Mouse (Mus musculus) left cerebral cortex, postnatal 14 days (tissue): ENCODE measurements at regions not wholly inside any gene's neighbourhood (a gene's known extent, or its start where the extent isn't known, plus 50 kb on each side); places are given as distances from the start of the nearest gene placed in this dataset.
A peak's percentile ranks its signal among the peaks of the same experiment; 100 is the strongest.

Source experiments
- DNase-seq, 2 experiments: peaks; one replicate each; pipeline ENCODE4 v3.0.0; 2021 to 2022; ENCODE audit warnings: low spot score in 2 of 2, mixed read lengths in 1 of 2
- intact Hi-C: fragments of 180-260 bp; cut with DNase I; formaldehyde crosslinking; loops from one replicate; pipeline ENCODE4 v1.15.1; 2025

DNA sequence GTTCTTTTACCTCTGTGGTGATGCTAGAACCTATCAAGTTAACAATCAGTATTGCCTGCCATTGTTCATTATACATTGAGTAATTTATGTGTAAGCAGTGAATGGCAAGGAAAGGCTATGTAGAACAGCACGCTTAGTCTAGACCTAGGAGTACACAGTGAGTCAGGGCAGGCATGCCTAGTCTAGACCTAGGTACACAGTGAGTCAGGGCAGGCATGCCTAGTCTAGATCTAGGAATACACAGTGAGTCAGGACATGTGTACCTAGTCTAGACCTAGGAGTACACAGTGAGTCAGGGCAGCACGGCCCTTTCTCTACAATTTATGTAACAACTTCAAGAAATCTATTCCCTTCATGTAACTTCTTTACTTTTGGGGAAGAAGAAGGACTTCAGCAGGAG is 347.2 kb downstream of the Tmem232 start:
- DNase-seq: no peak
- intact Hi-C loops: no loop called here

DNA sequence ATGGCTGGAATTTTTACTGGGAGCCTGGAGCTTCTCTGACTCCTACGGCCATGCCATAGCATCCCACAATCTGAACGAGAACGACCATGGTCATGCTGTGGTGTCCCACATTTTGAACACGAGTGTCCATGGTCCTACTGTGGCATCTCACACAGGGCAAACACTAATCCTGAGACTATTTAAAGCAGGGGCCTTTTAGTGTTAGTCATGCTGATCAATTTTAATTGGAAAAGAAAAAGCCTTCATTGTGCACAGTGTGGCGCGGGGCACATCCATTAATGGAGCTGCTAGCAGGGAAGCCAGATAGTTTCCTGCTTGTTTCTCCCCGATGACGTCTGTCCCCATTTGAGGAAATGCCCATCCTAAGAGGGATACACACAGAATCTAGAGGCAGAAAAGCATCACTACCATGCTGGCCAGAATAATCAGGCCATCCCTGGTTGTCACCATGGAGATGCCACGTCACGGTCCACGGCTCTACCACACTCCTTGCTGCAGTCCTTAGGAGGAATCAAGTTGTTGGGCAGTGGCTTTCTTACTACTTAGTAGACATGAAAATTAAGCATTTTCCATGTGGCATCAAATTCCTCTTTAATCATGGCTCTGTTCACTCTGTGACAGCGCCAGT is 348.0 kb downstream of the Tmem232 start:
- intact Hi-C loops: no loop called here
- no peak for DNase-seq

DNA sequence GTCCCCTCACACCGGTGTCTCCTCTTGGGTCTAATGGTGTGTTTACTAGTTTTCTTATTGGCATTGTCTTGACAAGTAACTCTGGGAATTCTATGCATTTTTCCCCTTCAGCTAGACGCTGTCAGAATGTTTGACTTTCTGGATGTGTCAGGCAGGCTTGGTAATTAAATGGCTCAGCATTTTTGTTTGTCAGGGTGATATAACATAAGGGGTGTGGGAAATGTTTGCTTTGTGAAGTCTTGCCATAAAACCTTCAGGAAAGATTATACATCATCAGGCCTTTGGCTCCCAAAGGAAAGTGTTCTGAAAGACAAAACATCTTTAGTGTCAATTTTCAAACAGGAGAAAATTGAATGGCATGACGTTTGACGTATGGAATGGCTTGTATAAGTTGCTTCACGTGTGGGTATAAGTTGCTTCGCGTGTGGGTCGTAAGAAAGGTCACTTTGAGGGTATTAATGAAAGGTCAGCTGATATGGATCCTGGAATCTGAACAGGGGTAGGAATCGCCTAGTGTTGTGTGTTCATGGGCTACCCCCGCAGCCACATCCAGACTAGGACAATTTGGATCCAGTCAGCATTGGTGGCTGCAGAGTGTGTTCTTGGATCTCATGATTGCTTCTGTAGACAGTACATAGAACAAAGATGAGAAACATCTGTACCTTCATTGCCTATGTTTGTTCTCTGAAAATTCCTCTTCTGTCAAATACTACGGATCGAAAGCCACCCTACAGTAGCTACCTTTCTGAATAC is 349.6 kb downstream of the Tmem232 start:
- no peak for DNase-seq

DNA sequence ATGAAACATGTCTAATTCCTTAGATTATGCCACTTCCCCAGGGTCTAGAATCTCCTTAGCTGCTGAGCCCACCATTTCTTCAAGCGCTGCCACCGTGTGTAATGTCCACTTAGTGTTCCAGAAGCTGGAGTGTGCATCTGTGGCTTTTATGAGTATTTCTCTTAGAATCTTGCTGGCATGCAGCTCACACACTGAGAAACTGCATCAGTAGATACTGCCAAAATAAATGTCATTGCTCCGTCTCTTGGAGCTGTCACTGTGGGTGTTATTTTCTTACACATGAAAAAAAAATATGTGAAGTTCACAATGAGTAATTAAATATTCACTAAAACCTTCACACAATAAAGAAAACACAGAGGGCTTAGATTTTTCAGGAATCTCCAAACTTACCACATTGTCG is 345.3 kb upstream of the 4930583I09Rik start:
- peak in 1 of 2 experiments; percentile 22 for DNase-seq
- intact Hi-C loops: no loop called here

More for the DNA sequence above, 349.6 kb downstream of the Tmem232 start:
- intact Hi-C loops: no loop called here

DNA sequence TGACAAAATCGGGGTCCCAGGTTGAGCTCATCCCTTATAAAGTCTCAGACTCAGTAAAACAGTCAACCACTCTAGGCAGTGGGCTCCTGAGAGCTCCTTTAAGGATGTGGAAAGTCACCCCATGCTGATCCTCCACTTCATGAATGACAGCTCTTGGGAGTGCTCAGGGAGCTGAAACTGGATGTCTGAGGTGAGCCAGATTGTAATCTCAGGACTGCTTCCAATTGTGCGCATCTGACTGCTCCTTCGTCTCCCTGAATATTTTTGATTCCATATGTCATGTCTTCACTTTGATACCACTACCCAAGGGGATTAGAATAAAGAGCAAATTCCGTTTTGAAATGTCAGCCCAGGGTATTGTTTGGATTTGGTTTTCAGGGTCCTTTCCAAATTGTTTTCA is 339.9 kb upstream of the 4930583I09Rik start:
- intact Hi-C loops: loop anchor here (10.0 kb wide), 1 partner anchor 189 kb away; no protein-coding TSS in a partner anchor
- DNase-seq: no peak

DNA sequence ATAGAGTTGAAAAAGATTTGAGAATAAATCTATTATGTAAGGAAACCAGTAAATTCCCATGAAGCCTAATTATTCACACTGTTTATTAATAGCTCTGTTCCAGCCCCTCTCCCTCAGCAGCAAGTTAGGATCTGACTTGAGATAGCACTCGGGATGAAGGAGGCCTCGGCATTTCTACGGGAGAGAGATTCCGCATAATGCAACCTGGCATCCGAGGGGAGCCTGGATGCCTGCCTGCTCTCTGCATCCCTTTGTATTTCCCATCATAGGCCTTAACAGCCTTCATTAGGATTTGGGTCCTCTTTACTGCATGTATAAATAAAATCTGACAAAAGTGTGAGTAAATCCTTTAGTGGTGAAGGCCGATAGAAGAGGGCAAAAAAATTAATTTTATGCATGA is 338.2 kb upstream of the 4930583I09Rik start:
- intact Hi-C loops: loop anchor here (10.0 kb wide), 1 partner anchor 191 kb away; no protein-coding TSS in a partner anchor
- DNase-seq: no peak

DNA sequence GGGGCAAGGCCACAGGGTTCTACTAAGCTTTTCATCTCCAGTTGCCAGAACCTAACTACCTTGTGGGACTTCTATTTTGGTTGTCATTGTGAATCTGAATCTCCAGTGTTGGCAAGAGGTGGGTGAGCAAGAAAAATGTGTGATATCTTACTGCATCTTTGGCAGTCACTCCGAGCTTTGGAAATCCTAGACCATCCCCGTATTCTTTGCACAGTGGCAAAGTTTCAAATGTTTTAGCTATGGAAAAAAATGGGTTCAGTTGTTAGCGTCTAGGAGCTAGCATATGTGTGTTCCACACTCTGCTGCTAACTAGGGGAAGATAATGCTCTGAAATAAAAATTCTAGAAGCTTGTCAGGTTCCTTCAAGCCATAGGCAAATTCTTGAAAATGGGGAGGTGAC is 337.4 kb upstream of the 4930583I09Rik start:
- peak; percentile 9 to 62 for DNase-seq
- intact Hi-C loops: loop anchor here (10.0 kb wide), 1 partner anchor 192 kb away; no protein-coding TSS in a partner anchor

DNA sequence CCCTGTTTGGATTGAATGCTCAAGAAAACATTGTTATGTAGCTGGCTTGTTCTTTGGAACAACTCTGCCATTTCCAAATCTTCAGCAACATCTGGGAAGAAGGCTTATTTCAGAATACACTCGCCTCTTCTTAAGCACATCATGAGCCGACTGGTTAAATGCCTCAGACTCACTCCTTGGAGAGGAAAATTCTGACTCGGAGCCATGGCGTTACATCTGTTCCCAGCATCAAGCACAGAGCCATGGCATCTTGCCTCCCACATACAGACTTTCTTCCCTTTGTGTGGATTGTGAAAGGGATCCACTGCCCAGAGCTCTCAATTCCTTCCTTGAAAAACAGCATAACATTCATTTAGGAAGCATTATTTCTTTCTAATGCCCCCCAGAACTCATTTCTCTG is 334.8 kb upstream of the 4930583I09Rik start:
- intact Hi-C loops: loop anchor here (10.0 kb wide), 1 partner anchor 194 kb away; no protein-coding TSS in a partner anchor

DNA sequence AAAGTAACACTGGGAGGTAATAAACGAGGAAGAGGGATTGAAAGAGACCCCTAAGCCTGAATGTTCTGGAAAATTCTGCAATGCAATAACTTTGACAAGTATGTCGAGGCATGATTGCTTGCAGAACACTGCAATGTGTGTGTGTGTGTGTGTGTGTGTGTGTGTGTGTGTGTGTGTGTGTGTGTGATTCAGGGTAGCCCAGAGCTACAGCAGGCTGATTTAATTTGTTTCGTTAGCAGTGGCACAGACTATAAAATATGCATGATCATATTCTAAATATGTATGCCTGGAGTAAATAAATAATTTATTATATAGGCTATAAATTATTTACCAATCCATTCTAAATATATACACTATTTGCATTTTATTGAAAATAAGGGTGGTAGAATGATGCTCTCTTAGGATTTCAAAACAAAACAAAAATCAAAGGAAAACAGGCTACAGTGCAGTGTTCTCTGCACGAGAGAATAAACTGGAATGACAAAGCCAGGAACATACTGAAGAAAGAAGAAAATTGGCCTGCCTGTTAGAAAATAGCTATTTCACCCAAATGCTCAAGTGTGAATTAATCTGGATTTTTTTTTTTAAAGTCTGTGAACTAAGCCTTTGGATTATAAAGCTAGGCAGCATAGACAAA is 334.2 kb upstream of the 4930583I09Rik start:
- intact Hi-C loops: loop anchor here (10.0 kb wide), 1 partner anchor 195 kb away; no protein-coding TSS in a partner anchor
- no peak for DNase-seq

More for the DNA sequence above, 334.8 kb upstream of the 4930583I09Rik start:
- peak; percentile 51 to 74 for DNase-seq

DNA sequence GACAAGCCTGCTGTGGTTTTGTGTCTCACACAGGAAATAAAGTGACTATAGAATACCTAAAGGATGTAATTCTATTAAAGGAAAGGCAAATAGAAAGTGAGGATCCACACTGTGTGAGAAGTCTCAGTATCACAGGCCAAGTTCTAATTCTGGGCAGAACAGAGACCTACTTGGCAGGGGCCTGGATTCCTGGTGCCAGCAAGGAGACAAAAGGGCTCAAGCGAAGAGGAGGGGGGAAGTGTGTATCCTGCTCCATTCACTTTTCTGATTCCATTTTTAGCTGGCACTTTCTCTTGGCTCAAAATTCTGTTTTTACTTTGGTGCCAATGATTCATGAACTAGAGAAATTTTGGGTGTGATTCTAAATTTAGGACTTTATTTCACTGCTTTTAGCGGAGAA is 310.5 kb upstream of the 4930583I09Rik start:
- peak; percentile 52 to 53 for DNase-seq
- intact Hi-C loops: no loop called here

DNA sequence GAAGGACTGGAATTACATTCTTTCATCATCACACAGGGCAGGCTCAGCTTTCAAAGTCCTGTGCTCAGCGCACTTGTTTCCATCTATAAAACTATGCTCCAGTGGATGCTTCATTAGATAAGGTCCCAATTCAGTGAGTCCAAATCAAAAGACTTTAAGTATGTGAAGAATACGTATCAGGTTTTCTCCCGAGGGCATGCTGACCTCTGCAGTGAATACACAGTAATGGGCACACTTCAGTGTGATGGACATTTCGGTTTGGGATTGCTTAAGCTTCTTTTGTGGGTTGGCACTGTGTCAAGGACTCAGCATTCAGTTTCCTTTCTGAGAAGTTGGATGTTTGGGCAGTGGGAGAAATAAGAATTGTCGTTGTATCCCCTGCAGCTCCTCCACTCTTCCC is 278.8 kb upstream of the 4930583I09Rik start:
- DNase-seq: no peak
- intact Hi-C loops: no loop called here

DNA sequence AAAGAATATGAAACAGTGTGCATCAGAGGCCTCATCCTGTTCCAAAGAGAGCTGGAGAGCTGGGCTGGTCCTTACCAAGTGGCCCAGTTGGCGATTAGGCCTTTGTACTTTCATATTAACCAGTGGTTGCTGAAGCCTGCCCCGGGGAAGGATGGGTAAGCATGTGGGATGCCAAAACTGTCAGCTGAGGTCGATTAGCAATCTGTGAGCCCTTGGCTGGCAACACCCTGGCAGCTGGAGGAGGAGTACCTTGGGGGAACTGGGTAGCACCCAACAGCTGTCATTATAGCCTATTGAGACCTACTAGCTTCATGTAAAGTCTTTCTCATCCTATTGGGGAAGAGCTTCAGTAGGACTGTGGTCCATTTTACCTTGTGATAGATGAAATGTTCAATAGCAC is 277.2 kb upstream of the 4930583I09Rik start:
- intact Hi-C loops: no loop called here
- DNase-seq: no peak

DNA sequence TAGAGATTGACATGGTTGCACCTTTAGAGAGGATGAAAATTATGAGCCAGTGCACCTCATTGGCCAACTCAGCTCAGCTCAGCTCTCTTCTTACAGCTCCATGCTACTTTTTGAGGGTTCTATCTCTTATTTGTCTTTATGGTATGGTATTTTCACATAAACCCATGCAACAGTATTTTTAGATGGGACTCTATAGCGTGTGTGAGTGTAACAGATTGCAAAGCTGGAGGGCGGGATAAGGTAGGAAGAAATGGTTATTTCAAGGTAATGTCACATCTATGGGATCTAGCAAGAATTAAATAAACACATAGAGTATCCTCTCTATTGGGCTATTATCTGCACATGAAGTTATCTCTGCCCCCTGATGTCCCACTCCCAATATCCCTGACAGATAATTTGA is 269.8 kb upstream of the 4930583I09Rik start:
- intact Hi-C loops: no loop called here
- no peak for DNase-seq

DNA sequence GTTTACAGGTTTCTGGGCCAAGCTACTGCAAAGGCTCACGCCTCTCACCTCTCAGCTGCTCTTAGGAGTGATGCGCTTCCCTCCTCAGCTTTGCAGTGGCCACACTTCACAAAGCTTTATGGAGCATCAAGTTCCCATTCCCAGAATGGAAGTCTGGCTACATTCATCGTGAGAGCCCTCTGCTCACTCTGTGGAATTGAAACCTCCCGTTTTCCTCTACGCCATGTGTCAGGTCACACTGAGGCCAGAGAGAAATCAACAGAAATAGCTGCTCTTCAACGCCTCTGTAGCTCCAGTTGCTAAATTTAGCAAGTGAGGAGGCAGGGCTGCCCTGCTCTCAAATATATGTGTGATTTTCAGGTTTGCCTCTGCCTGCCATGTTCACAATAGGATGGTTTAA is 265.3 kb upstream of the 4930583I09Rik start:
- no peak for DNase-seq
- intact Hi-C loops: no loop called here

DNA sequence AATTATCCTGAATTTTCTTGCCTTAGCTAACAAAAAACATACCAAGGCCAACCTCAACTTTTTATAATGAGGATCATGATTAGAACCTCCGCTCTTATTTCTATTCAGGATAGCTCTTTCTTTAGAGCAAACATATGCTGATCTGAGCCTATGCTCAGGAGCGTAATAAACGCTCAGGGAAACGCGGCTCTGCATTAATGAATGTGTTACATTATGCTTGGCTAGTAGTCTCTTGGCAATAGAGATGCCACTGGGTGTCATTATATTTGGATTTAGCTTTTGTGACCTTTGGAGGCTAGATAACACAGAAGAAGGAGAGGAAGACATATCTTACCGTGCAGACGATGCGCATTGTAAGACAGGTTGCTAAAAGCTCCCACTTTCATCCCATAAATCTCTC is 246.4 kb upstream of the 4930583I09Rik start:
- intact Hi-C loops: no loop called here
- no peak for DNase-seq

DNA sequence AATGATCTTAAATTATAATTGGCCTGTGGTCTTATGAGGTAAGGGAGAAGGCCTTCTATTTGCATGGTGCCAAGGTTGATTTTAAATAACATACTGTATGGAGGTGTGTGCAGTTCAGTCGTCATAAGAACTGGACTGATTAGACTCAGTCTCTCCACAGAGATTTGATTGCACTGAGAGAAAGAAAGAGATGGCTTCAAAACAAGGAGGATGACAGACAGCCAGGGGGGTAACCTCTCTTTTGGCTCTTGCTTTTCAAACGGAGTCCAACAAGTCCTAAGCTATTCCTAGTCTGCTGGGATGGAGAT is 245.9 kb upstream of the 4930583I09Rik start:
- intact Hi-C loops: no loop called here
- DNase-seq: no peak

DNA sequence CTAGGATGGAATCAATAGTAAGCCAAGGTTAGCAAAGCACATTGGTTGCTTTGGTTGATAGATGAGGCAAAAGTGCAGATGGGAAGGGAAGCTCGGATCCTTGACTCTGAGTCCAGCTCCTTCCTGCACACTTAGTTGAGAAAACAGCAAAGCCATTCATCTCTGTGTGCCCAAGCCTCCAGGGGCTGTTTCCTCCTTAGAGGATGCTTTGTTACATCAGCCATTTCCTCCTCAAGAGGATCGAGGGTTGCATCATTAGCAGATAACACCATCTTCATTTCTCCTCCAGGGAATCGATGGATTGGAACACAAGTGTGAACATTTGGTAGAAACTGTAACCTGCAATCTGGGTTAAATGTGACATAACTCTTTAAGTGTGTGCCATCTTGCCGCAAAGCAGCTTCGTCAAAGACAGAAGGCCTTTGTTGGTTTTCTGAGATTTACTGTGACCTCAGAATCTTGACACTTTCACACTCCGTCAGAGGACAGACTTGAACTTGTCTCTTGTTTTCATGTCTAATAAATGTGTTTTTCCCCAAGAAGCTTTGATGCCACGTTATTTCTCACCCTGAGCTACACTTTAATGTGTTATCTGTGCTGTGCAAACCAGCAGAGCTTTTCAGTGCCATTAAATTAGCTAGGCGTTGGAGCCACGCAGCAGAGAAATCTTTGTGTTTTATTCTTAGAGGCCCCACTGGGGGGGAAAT is 245.4 kb upstream of the 4930583I09Rik start:
- intact Hi-C loops: no loop called here

DNA sequence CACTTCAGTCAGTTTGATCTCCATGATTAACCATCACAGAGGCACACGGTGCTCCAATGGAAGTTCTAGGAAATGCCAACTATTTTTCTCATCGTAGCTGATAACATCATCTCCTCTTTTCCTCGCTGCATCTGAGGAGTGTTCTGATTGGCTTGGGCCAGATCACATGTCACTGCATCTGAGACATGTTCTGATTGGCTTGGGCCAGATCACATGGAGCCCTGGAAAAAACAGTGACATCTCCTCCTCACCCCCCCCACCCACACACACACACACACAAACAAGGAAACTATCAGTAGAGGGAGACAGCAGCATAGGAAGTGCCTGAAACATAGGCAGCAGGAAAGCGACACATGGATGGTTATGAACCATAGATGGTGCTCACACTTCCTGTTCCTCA is 239.0 kb upstream of the 4930583I09Rik start:
- intact Hi-C loops: no loop called here
- no peak for DNase-seq

More for the DNA sequence above, 245.4 kb upstream of the 4930583I09Rik start:
- DNase-seq: no peak

DNA sequence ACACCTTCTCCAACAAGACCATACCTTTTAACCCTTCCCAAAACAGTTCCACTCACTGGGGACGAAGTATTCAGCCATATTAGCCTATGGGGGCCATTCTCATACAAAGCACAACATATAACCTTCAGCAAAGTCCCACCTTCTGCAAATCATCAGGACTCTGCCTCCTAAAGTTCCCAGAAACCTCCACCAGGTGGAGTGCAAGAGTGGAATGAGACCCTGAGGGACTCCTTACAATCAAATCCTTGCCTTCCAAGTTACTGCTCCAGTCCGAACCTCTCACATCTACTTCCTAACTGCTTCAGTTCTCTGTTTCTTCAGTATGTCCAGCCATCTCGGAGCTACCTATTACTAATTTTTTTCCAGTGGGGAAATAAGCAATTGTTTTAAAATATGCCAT is 235.2 kb upstream of the 4930583I09Rik start:
- intact Hi-C loops: loop anchor here (2.0 kb wide), 1 partner anchor 182 kb away; no protein-coding TSS in a partner anchor
- DNase-seq: peak; percentile 12 to 63

DNA sequence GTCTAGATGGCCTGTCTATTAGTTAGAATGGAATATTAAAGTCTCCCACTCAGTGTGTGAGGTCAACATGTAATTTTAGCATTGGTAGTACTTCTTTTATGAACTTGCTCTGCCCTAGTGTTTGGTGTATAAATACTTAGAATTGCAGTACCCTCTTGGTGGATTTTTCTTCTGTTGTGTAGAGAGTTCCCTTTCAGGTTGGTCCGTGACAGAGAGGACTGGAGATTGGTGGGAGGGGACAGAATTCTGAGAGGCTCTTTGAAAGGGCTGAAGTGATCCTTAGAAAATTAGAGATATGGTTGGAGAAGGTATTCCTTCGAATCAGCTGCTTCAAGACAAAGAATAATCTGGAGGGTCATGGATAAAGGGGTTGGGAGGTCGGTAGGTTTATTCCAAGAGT is 230.3 kb upstream of the 4930583I09Rik start:
- DNase-seq: no peak
- intact Hi-C loops: no loop called here
